Mouse (Mus musculus) heart, embryonic 11.5 days (tissue): Measurements from ENCODE around the gene Mss51. TPM values are rescaled to one million over a fixed set of nuclear protein-coding genes. Genes with fewer than 3 reads are reported as not detected.

ENCODE experiments used
- ATAC-seq: fragments of 200-750 bp; cut with Nextera tagmentation; replicated peaks from 2 replicates; pipeline ENCODE4 v1.8.0; 2017; ENCODE audit warnings: moderate library complexity; ENCODE audit not compliant: insufficient number of reproducible peaks, low FRiP score, low TSS enrichment
- H3K27ac ChIP-seq: fragments of 300-500 bp; sonication (generic); 2 replicates; pipeline ENCODE4 v1.5.1; 2014; ENCODE audit warnings: mild to moderate bottlenecking, low read depth, low read length
- H3K27me3 ChIP-seq: fragments of 300-500 bp; sonication (generic); 2 replicates; pipeline ENCODE4 v1.6.1; 2014; ENCODE audit warnings: mild to moderate bottlenecking, low read length, mixed read lengths; ENCODE audit not compliant: control insufficient read depth, insufficient read depth
- H3K36me3 ChIP-seq: fragments of 300-500 bp; sonication (generic); 2 replicates; pipeline ENCODE4 v1.6.1; 2014; ENCODE audit warnings: mild to moderate bottlenecking, low read length, moderate library complexity, mixed read lengths; ENCODE audit not compliant: control insufficient read depth, insufficient read depth
- H3K4me1 ChIP-seq: fragments of 300-500 bp; sonication (generic); 2 replicates; pipeline ENCODE4 v1.6.1; 2014; ENCODE audit warnings: low read length; ENCODE audit not compliant: control insufficient read depth, insufficient read depth
- H3K4me2 ChIP-seq: fragments of 300-500 bp; sonication (generic); 2 replicates; pipeline ENCODE4 v1.6.1; 2014; ENCODE audit warnings: mild to moderate bottlenecking, moderate library complexity
- H3K4me3 ChIP-seq: fragments of 300-500 bp; sonication (generic); 2 replicates; pipeline ENCODE4 v1.5.1; 2014; ENCODE audit warnings: low read depth, low read length
- H3K9ac ChIP-seq: fragments of 300-500 bp; sonication (generic); 2 replicates; pipeline ENCODE4 v1.6.1; 2014; ENCODE audit warnings: mild to moderate bottlenecking, low read depth, low read length, moderate library complexity
- H3K9me3 ChIP-seq: fragments of 300-500 bp; sonication (generic); replicated peaks from 2 replicates; pipeline ENCODE4 v1.6.1; 2016; ENCODE audit warnings: low read length; ENCODE audit not compliant: control insufficient read depth
- WGBS: fragments of 180-500 bp; shearing (Covaris S2); extraction: QIAGEN DNeasy Blood & Tissue Kit; methylation state at CpG from one replicate; pipeline ENCODE4 v1.1.7; 2014; ENCODE audit not compliant: insufficient replicate concordance; 5-methylcytosine and 5-hydroxymethylcytosine counted together
- polyA plus RNA-seq: library from polyadenylated mRNA; unstranded; fragments of >200 nt; fragmentation: Nextera tagmentation; extraction: Ambion mirVana; gene quantifications from 2 replicates; pipeline ENCODE4 v1.2.1, GENCODE M21; 2014

Gene Mss51
- polyA plus RNA-seq, 1 experiment from 2014 or later: 1.1 TPM

GRCm38 (mm10) chr14:20499982-20500381 lies 3.3 kb upstream of the Mss51 start:
- 92% methylated on average over 3 of the region's 3 CpGs for whole genome bisulfite sequencing
- no peaks in the 10 kb centered on the region for H3K9me3 ChIP-seq
- H3K4me1 ChIP-seq: no peaks in the 10 kb centered on the region
- H3K9ac ChIP-seq: no peak overlapping the region
- H3K4me2 ChIP-seq: no peak overlapping the region
- H3K27me3 ChIP-seq: no peaks in the 10 kb centered on the region
- no peak overlapping the region for H3K4me3 ChIP-seq
- no peak for ATAC-seq
- no peak overlapping the region for H3K27ac ChIP-seq
- H3K36me3 ChIP-seq: peaks cover 10% of the 10 kb centered on the region

DNA sequence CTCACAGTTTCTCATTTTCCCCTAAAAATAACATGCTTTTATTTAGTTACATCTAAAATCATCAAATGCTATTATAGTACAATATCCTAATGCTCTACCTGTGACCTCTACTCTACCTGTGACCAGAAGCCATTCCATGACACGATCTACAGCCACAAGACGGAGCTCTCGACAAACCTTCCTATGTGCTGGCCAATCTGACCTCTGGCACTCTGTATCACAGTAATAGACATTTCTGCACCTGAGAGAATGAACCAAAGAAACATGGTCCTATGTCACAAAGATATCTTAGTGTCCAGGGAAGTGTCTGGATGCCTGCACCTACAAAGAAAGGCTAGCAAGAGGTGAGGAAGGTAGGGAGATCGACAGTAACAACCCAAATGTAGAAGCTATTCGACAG lies 10.7 kb downstream of the Mss51 start:
- Histone ChIP-seq H3K27ac (no peak overlapping the region), H3K9ac (no peak overlapping the region), H3K27me3 (no peaks in the 10 kb centered on the region), H3K36me3 (peaks cover 7% of the 10 kb centered on the region), H3K4me2 (no peak overlapping the region), H3K4me3 (no peak overlapping the region), H3K9me3 (no peaks in the 10 kb centered on the region), H3K4me1 (no peaks in the 10 kb centered on the region)
- ATAC-seq: no peak
- whole genome bisulfite sequencing: 95% methylated on average over 5 of the region's 5 CpGs

DNA sequence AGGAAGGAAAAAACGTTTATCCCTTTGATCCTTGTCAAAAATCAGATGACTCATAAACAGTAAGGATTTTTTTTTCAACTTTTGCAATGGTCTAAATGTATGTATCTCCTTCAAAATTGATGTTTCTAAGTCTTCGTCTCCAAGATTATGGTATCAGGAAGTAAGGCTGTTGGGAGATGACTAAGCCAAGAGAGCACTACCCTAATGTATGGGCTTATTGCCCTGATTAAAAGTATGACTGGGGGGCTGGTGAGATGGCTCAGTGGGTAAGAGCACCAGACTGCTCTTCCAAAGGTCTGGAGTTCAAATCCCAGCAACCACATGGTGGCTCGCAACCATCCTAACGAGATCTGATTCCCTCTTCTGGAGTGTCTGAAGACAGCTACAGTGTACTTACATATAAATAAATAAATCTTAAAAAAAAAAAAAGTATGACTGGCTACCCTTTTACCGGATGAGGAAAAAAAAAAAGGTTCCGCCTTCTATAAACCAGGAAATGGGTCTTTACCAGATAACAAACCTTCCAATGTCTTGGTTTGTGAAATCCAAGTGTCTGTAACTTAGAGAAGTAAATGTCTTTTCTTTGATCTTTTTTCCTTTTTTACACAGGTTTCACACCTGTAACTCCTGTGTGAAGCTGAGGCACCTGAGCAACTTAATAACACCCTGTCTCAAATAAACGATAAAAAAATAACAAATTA lies 14.5 kb downstream of the Mss51 start:
- Histone ChIP-seq H3K4me2 (no peak overlapping the region), H3K9ac (no peak overlapping the region), H3K36me3 (peaks cover 7% of the 10 kb centered on the region), H3K27ac (no peak overlapping the region), H3K4me3 (no peak overlapping the region), H3K9me3 (no peaks in the 10 kb centered on the region), H3K27me3 (no peaks in the 10 kb centered on the region), H3K4me1 (peaks cover 13% of the 10 kb centered on the region)
- ATAC-seq: no peak
- 84% methylated on average over 7 of the region's 7 CpGs for WGBS

- H3K4me1 ChIP-seq: peaks cover 13% of the 10 kb centered on the region
- H3K9me3 ChIP-seq: no peaks in the 10 kb centered on the region
- no peak overlapping the region for H3K4me2 ChIP-seq
- no peak overlapping the region for H3K27ac ChIP-seq
- no peaks in the 10 kb centered on the region for H3K27me3 ChIP-seq
- peaks cover 7% of the 10 kb centered on the region for H3K36me3 ChIP-seq
- no peak overlapping the region for H3K4me3 ChIP-seq
- ATAC-seq: peak; percentile 53; the same call in 1 of the 2 replicates
- H3K9ac ChIP-seq: no peak overlapping the region
- 17% methylated on average over 5 of the region's 5 CpGs for WGBS
Observed at GRCm38 (mm10) chr14:20481211-20481610, 15.5 kb downstream of the Mss51 start.

DNA sequence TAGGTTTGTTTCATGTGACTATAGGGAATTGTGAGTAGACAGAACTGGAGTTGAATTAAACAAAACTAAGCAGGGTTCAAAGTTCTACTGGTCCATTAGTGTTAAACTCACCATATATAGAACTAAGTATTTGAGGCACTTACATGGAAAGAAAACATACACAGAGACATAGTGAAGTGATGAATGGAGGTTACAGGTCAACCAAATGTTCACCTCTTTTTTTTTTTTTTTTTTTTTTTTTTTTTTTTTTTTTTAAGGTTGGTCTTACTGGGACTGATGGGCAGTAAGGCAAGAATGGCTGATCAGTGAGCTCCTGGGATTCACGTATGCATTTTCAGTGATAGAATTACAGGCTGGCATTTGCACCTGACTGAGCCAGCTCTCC lies 16.5 kb downstream of the Mss51 start:
- no peaks in the 10 kb centered on the region for H3K9me3 ChIP-seq
- no peaks in the 10 kb centered on the region for H3K27me3 ChIP-seq
- 53% methylated on average over 1 of the region's 1 CpGs for WGBS
- ATAC-seq: no peak
- H3K4me3 ChIP-seq: peak overlapping the region; percentile 89
- no peak overlapping the region for H3K27ac ChIP-seq
- H3K9ac ChIP-seq: peak overlapping the region; percentile 80; the same call in 1 of the 2 replicates
- H3K4me1 ChIP-seq: peaks cover 13% of the 10 kb centered on the region
- peak overlapping the region; percentile 83 for H3K4me2 ChIP-seq
- peaks cover 6% of the 10 kb centered on the region for H3K36me3 ChIP-seq

DNA sequence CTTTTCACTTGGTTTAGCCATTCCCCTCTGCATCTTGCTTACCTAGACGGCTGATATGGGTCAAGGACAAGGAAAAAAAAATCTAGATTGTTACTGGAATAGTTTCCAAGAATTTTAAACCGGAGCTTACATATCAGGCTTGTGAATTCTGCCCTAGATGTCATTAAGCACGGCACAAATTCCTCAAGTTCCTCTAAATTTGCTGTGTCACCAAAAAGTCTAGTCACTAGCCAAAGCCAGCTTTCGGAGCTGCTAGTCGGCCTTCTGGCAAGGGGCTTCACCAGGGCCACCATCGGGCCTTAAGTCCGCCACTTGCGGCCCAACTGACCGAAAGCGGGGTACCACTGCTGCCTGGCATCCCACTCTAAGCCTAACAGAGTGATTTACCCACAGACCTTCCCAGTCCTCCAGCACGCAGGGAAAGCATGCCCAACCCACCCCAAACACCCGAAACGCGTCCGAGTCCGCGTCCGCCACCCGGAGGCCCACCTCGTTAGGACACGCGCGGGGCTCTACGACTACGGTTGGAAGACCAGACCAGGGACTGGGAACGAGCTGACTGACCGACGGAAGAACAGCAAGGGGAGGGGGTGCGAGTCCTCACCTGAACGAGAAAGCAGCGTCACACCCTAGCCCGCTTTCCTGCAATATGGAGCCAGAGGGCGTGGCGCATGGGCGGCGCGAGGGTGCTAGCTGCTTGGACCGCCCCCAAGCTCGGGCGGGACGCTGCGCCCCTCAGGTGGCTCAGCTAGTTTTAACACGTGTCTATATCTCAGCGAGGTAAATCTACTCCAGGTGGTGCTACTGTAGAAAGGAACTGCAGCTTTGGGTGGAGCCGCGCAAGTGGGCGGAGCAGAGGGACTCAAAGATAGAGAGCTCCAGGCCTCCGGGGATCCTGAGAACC lies 17.2 kb downstream of the Mss51 start, which contains the start of gene Anxa7:
TSS of gene Anxa7 (minus strand) at position 843 of the 904 bp plus-strand sequence.
- H3K4me2 ChIP-seq: peak within 1 kb of the TSS; percentile 83
- H3K9ac ChIP-seq: peak within 1 kb of the TSS; percentile 80
- peaks cover 13% of the 10 kb centered on the region for H3K4me1 ChIP-seq
- peak; percentile 81 for ATAC-seq
- H3K27ac ChIP-seq: peak within 1 kb of the TSS; percentile 64
- under 1% methylated on average over 48 of the region's 48 CpGs for WGBS
- H3K4me3 ChIP-seq: peak within 1 kb of the TSS; percentile 89
- no peaks in the 10 kb centered on the region for H3K27me3 ChIP-seq
- H3K36me3 ChIP-seq: 0 out of 2 replicates have a peak, but pooled peaks cover 2% of the 10 kb centered on the region
- H3K9me3 ChIP-seq: no peaks in the 10 kb centered on the region

DNA sequence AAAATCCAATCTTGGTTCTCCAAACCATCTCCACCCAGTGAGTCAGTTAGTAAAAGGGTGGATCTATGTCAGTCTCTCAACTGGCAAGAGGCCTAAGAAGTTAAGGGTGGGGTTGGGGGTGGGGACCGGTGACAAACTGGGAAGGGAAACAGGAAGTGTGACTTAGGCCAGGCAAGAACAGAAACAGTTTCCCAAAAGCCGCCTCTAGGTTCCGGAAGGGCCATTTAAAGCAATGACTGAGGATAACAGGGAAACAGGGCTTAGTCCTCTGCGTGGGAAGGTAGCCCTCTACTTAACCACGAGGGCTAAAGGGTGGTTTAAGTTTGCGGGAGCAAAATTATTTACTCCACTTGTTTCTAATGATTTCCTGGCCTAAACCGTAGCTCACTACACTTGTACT lies 17.9 kb downstream of the Mss51 start:
- peak; percentile 65 for ATAC-seq
- WGBS: 13% methylated on average over 7 of the region's 7 CpGs
- Histone ChIP-seq H3K4me2 (peak overlapping the region; percentile 83), H3K9me3 (no peaks in the 10 kb centered on the region), H3K36me3 (no peaks in the 10 kb centered on the region), H3K9ac (peak overlapping the region; percentile 80), H3K27me3 (no peaks in the 10 kb centered on the region), H3K4me1 (peaks cover 13% of the 10 kb centered on the region), H3K4me3 (peak overlapping the region; percentile 89), H3K27ac (peak overlapping the region; percentile 64)

- H3K36me3 ChIP-seq: no peaks in the 10 kb centered on the region
- H3K27ac ChIP-seq: peak overlapping the region; percentile 35
- no peaks in the 10 kb centered on the region for H3K9me3 ChIP-seq
- H3K4me1 ChIP-seq: peaks cover 13% of the 10 kb centered on the region
- peak overlapping the region; percentile 80 for H3K9ac ChIP-seq
- peak; percentile 11; the same call in 1 of the 2 replicates for ATAC-seq
- peak overlapping the region; percentile 83 for H3K4me2 ChIP-seq
- no peaks in the 10 kb centered on the region for H3K27me3 ChIP-seq
- peak overlapping the region; percentile 89 for H3K4me3 ChIP-seq
- WGBS: 55% methylated on average over 3 of the region's 3 CpGs
Observed at GRCm38 (mm10) chr14:20478385-20478784, 18.3 kb downstream of the Mss51 start.
